Mouse (Mus musculus): ENCODE results near the gene Rplp0.
"Not testable (repeated sequence)": the region's sequence is repeated elsewhere in the genome, so short reads cannot be mapped to it uniquely, and the experiment has no call there.

The Rplp0 gene

GRCm38 (mm10) chr5:115551386-115551785, 7.9 kb upstream of the Rplp0 start:
- no peak for DNase-seq (ENCODE audit: low read depth, low spot score)

DNA sequence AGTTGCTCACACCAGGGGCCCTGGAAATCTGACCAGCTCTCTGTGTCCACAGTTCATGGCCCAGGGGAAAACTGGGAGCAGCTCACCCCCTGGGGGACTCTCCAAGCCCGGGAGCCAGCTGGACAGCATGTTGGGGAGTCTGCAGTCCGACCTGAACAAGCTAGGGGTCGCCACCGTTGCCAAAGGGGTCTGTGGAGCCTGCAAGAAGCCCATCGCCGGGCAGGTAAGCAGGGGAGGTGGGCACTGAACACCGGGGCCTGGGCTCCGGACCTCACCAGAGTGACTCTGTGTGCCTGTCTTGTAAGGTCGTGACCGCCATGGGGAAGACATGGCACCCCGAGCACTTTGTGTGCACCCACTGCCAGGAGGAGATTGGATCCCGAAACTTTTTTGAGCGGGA, 7.5 kb upstream of the Rplp0 start:
- DNase-seq (ENCODE audit: low read depth, low spot score), result no peak

GRCm38 (mm10) chr5:115553801-115554420, 5.4 kb upstream of the Rplp0 start:
- DNase-seq (ENCODE audit: low read depth, low spot score), result peak; percentile 40

DNA sequence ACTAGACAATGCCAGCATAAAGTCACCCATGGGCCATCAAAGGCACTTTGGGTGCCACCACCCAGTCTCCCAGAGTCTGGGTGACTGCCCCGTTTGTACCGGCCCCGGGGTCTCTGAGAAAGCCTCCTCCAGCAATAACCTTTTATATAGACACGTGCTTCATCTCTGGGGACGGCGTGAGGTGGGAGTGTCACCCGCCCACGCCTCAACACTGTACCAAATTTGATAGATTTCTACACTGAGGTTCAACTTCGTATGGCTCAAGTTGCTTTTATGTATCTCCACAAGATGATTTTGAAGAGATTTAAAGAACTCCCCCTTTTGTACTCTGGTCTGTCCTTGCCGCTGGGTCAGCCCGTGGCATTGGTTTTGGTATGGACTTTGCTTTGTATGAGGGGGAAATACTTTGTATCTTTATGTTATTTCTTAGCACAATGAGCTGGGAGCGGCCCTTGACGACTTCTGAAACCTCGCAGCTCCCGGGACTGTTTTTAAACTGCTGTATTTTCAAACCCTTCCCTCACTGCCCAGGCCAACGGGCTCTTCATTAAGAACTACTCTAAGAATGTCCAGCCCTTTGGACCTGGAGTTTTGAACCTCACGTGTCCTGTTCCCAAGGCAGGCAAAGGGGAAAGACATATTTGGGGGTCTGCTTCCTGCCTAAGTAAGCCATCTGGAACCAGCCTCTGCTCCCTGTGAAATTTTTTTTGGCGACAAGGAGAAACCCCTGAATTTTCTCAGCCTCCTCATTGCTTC, 4.6 kb upstream of the Rplp0 start:
- no peak for DNase-seq (ENCODE audit: low read depth, low spot score)

DNA sequence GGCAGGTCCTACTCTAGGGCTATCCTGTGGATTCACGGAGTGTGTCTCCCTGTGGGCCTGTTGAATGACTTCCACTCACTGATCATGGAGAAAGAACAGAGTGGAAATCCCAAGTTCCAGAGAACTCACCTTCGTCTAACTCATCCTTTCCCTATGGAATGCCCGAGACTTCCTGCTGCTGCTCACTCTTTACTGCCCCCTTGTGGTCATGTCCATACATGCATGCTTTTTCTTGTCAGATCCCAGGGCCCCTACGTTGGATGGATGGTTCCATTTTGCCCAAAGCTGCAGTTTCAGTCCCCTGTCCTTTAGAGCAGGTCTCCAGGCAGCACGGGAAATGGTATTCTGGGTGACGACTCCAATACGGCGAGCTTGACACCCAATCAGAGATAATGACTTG, 3.0 kb upstream of the Rplp0 start:
- peak; percentile 93 for DNase-seq (ENCODE audit: low read depth, low spot score)

DNA sequence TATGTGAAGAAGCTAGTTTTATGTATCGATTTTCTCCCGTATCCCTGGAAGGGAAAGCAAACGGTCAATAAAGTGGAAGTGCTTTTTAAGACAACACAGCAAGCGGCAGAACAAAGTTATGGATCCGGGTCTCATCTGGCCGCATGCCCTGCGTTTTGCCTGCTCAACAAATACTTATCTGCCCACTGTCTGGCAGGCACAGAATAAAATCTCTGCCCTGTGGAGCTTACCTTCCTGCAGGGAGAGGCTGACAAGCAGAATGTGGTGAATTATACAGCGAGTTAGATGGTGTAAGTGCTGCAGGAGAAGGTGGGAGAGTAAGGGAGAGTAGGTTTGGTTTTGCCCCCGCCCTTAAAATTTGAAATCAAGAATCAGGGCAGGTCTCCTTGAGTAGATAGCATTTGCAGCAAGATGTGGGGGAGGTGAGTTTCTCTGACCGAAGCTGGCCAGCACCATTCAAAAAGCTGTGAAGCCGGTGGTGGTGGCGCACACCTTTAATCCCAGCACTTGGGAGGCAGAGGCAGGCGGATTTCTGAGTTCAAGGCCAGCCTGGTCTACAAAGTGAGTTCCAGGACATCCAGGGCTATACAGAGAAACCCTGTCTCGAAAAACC, 979 bp upstream of the Rplp0 start:
- DNase-seq (ENCODE audit: low read depth, low spot score), result no peak

- DNase-seq (ENCODE audit: low read depth, low spot score), result no peak
These were observed 1.2 kb downstream of the Rplp0 start for GRCm38 (mm10) chr5:115560336-115560905.

DNA sequence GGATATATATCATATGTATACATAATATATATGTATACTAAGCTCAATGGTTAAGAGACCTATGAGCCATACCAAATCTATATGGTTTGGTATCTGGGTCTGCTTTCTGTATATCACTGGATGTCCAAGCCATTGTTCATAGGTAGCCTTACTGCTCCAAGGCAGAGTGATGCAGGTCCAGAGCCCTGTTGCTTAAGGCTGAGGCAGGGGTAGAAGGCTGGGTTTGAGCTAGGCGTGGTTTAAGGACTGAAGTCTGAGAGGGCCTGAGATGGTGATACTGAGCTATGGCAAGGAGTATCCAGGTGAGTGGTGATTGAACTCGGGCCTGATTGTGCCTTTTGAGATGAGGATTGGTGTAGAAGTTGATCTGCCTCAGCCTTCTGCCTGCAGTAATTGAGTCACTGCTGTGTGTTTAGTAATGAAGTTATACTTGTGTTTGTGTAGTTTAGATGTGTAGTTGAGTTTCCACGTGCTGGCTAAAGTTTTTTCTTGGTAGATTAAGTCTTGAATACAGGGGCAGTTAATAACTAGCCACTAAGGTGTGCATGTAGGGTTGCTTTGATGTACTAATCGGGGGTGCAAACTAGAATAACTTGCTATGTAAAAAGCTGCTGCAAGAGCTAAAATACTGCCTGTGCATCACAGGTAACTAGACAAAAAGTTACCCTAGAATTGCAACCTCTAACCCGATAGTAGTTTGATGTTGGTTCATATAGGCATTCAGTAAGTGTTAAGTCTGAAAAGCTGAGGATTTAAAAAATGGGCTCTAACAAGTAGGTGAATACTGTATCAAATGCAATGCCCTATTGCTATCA, 4.7 kb downstream of the Rplp0 start:
- DNase-seq (ENCODE audit: low read depth, low spot score), result peak; percentile 61

- DNase-seq (ENCODE audit: low read depth, low spot score), result peak; percentile 86
These were observed 5.6 kb downstream of the Rplp0 start, which contains the start of gene Gcn1l1 for GRCm38 (mm10) chr5:115564737-115565393. Gcn1l1 (plus strand) TSS chr5:115565254.

DNA sequence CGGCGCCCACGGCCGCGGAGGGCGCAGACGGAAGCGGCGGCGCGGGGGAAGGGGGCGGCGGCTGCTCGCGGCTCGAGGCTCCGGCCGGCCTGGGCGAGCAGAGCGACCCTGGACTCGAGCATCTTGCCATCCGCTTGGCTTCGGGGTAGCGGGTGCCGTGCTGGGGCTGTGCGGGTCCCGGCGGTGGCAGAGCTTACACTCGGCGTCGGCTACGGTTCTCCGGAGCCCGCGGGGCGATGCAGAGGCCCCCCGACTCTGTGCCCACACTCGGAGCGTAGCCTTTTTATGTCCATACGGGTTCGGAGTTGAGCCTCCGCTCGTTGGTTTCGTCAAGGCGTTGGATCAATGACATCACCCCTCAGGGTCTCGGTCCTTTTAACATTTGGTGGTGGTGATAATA, 6.1 kb downstream of the Rplp0 start:
- DNase-seq (ENCODE audit: low read depth, low spot score), result peak; percentile 53

- peak; percentile 86 for DNase-seq (ENCODE audit: low read depth, low spot score)
These were observed 9.4 kb downstream of the Rplp0 start for GRCm38 (mm10) chr5:115568681-115569080.

- peak; percentile 41 for DNase-seq (ENCODE audit: low read depth, low spot score)
These were observed 10.0 kb downstream of the Rplp0 start for GRCm38 (mm10) chr5:115569308-115569707.

GRCm38 (mm10) chr5:115569721-115570120, 10.5 kb downstream of the Rplp0 start:
- no peak for DNase-seq (ENCODE audit: low read depth, low spot score)

DNA sequence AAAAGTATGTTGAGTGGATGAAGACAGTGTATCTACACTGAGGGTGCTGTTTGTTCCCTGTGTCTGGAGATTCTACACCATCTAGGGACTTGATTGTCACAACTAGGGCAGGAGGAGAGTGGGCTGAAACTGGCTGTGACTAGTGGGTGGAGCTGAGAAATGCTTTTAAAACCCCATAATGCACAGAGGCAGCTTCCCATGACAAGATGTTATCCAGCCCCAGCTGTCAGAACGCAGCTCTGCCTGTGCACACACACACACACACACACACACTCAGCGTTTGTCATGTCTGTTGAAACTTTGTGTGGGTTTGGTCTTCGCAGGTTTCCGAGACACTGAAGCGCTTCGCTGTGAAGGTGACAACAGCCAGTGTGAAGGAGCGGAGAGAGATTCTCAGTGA, 11.8 kb downstream of the Rplp0 start:
- no peak for DNase-seq (ENCODE audit: low read depth, low spot score)

- DNase-seq (ENCODE audit: low read depth, low spot score), result no peak
These were observed 13.6 kb downstream of the Rplp0 start for GRCm38 (mm10) chr5:115572679-115573535.

- no peak for DNase-seq (ENCODE audit: low read depth, low spot score)
These were observed 15.7 kb downstream of the Rplp0 start for GRCm38 (mm10) chr5:115574992-115575391.

GRCm38 (mm10) chr5:115577686-115578085, 18.4 kb downstream of the Rplp0 start:
- DNase-seq (ENCODE audit: low read depth, low spot score), result not testable (repeated sequence)

- no peak for DNase-seq (ENCODE audit: low read depth, low spot score)
These were observed 19.7 kb downstream of the Rplp0 start for GRCm38 (mm10) chr5:115578922-115579321.

- no peak for DNase-seq (ENCODE audit: low read depth, low spot score)
These were observed 20.1 kb downstream of the Rplp0 start for GRCm38 (mm10) chr5:115579363-115579762.

Data from ZHBTc4 (cell line).